Mouse (Mus musculus) ES-E14 (cell line): ENCODE data around the gene Rhou. TPM values are rescaled to one million over a fixed set of nuclear protein-coding genes. Genes with fewer than 3 reads are reported as not detected.
"Not testable (repeated sequence)": the region's sequence is repeated elsewhere in the genome, so short reads cannot be mapped to it uniquely, and the experiment has no call there.

Experiments
- DNase-seq: peaks from one replicate; pipeline ENCODE4 v3.0.0-alpha.2; 2013; ENCODE audit warnings: low read depth, low spot score
- H3K27ac ChIP-seq: 2 replicates; pipeline ENCODE4 v1.5.1; 2012; ENCODE audit warnings: low read depth, mild to moderate bottlenecking, low read length, moderate library complexity, mixed read lengths; ENCODE audit not compliant: poor library complexity, insufficient read depth, severe bottlenecking
- H3K36me3 ChIP-seq: 2 replicates; pipeline ENCODE4 v1.6.1; 2012; ENCODE audit warnings: mild to moderate bottlenecking, low read length, moderate library complexity, mixed read lengths; ENCODE audit not compliant: control insufficient read depth, poor library complexity, insufficient read depth, severe bottlenecking
- H3K4me1 ChIP-seq, 2 experiments: fragments of 150-350 bp in 1 of 2; sonication (generic) in 1 of 2; 2 replicates each; pipeline ENCODE4 v1.6.1; 2012; ENCODE audit warnings: low read length in 2 of 2, mild to moderate bottlenecking in 1 of 2, mixed read lengths in 1 of 2; ENCODE audit not compliant: control insufficient read depth in 2 of 2, insufficient read depth in 2 of 2, poor library complexity in 1 of 2
- H3K4me3 ChIP-seq, 2 experiments: fragments of 150-350 bp in 1 of 2; sonication (generic) in 1 of 2; 2 replicates each; pipeline ENCODE4 v1.5.1; 2012; ENCODE audit warnings: low read length in 2 of 2, low read depth in 1 of 2, mild to moderate bottlenecking in 1 of 2, mixed read lengths in 1 of 2; ENCODE audit not compliant: insufficient read depth in 1 of 2, poor library complexity in 1 of 2, severe bottlenecking in 1 of 2
- H3K9ac ChIP-seq: 2 replicates; pipeline ENCODE4 v1.6.1; 2012; ENCODE audit warnings: low read depth, mild to moderate bottlenecking, low read length, mixed read lengths; ENCODE audit not compliant: poor library complexity, insufficient read depth, severe bottlenecking
- H3K9me3 ChIP-seq: fragments of 150-350 bp; sonication (generic); 2 replicates; pipeline ENCODE4 v1.6.1; 2012; ENCODE audit warnings: low read depth, mild to moderate bottlenecking, low read length; ENCODE audit not compliant: control insufficient read depth, insufficient read depth
- CHD2 ChIP-seq: IDR thresholded peaks from 2 replicates; pipeline ENCODE4 v1.6.1; 2014; ENCODE audit warnings: mild to moderate bottlenecking, low read depth, low read length, inconsistent platforms
- HCFC1 ChIP-seq: IDR thresholded peaks from 2 replicates; pipeline ENCODE4 v1.6.1; 2012; ENCODE audit warnings: low read length, inconsistent platforms, borderline replicate concordance; ENCODE audit not compliant: insufficient read depth
- MAFK ChIP-seq: IDR thresholded peaks from 2 replicates; pipeline ENCODE4 v1.6.1; 2014; ENCODE audit warnings: mild to moderate bottlenecking, low read depth, low read length, inconsistent platforms; ENCODE audit not compliant: insufficient read depth
- ZC3H11A ChIP-seq: IDR thresholded peaks from 2 replicates; pipeline ENCODE4 v1.6.1; 2012; ENCODE audit warnings: low read depth, mild to moderate bottlenecking, inconsistent platforms, low read length, borderline replicate concordance
- ZNF384 ChIP-seq: IDR thresholded peaks from 2 replicates; pipeline ENCODE4 v1.6.1; 2012; ENCODE audit warnings: low read depth, low read length, inconsistent platforms
- in situ Hi-C, 2 experiments: fragments of 600-800 bp; cut with MboI; formaldehyde crosslinking; loops; one replicate each; pipeline ENCODE4 v1.15.1; 2025; ENCODE audit warnings: low sequenced_read_pairs in 2 of 2, inconsistent platforms in 1 of 2; ENCODE audit not compliant: unreplicated experiment in 2 of 2
- total RNA-seq: library from RNA; depleted of rRNA; stranded (reverse); fragments of 300-350 nt; gene quantifications from 2 replicates; pipeline ENCODE4 v1.2.3, GENCODE M21; 2012; rRNA removed

Rhou gene
- 8.8 and 12.7 TPM in 2 replicates for total RNA-seq

DNA sequence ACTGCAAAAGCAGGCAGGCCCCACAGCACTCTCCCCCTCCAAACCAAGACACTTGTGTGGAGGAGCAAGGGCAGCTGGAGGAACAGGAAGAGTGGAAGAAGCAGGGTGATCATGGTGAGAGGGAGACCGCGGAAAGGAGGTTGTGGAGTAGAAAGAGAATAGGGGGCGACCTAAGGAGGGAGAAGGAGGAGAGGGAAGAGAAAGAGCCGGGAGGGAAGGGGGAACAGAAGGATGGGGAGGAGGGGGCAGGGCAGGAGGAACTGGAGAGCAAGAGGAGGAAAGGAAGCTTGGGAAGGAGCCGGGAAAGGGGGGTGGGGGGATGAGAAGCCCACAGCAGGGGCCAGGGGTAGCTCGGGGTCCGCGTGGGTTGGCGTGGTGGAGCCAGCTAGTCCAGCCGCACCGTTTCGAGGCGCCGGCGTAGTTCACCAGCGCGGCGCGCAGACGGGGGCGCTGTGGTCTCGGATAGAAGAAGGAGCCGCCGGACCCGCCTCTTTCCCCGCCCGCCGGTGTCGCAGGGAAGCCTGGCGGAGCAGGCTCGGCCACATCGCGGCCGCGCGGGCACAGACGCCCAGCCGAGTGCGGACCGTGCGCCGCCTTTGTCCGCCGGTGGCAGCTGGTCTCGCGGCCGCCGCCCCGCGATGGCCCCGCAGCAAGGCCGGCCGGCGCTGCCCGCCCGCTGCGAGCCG is at the start of gene Rhou:
Gene Rhou (plus strand): TSS at position 622 of the 686 bp plus-strand sequence.
- no peak for TF ChIP-seq CHD2
- no peak for TF ChIP-seq MAFK
- TF ChIP-seq HCFC1 = no peak
- TF ChIP-seq ZC3H11A = no peak
- TF ChIP-seq ZNF384 = no peak
- H3K9ac ChIP-seq = peak within 1 kb of the TSS; percentile 88
- peaks cover 0 to 2% of the 10 kb centered on the region in 2 experiments; a peak in 1 of 4 replicates for H3K4me1 ChIP-seq
- peaks cover 10% of the 10 kb centered on the region; the same call in 1 of the 2 replicates for H3K36me3 ChIP-seq
- no peak within 1 kb of the TSS for H3K27ac ChIP-seq
- peak; percentile 74 for DNase-seq
- in situ Hi-C loops = loop anchor here in 1 of 2 experiments (10.0 kb wide), 1 partner anchor 111 kb away; no protein-coding TSS in a partner anchor
- H3K4me3 ChIP-seq = peak within 1 kb of the TSS; percentile 74 to 85
- no peaks in the 10 kb centered on the region for H3K9me3 ChIP-seq

- in situ Hi-C loops = not testable (repeated sequence)
Observed at GRCm38 (mm10) chr8:123612652-123613051, 41.1 kb upstream of the Rhou start.

GRCm38 (mm10) chr8:123623523-123623922 is 30.2 kb upstream of the Rhou start:
- H3K4me1 ChIP-seq, H3K36me3 ChIP-seq, H3K9me3 ChIP-seq, H3K9ac ChIP-seq, H3K4me3 ChIP-seq, DNase-seq, H3K27ac ChIP-seq, in situ Hi-C loops: not testable (repeated sequence)

More at GRCm38 (mm10) chr8:123612652-123613051, 41.1 kb upstream of the Rhou start:
- not testable (repeated sequence) for H3K36me3 ChIP-seq, H3K27ac ChIP-seq, H3K9me3 ChIP-seq, DNase-seq, H3K9ac ChIP-seq, H3K4me3 ChIP-seq, H3K4me1 ChIP-seq

DNA sequence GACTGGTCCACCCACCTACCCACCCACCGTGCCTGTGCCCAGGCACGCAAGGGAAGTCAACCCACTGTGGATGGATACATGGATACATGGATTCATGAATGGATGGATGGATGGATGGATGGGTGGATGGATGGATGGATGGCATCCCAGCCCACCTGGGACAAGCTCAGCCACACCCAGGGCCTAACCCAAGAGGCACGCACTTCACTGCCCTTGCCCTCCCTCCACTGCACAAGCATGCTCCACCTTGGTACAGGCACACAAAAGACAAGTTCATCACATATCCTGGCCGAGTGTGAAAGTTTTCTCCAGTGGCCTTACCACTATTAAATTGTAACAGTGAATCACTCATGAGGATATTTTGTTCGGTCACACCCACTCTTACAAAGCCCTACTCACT is 29.5 kb upstream of the Rhou start:
- TF ChIP-seq MAFK = no peak
- TF ChIP-seq ZNF384 = no peak
- no peak for TF ChIP-seq ZC3H11A
- no peak for TF ChIP-seq CHD2
- TF ChIP-seq HCFC1 = no peak
- no peak for DNase-seq
- no peak overlapping the region for H3K27ac ChIP-seq
- in situ Hi-C loops = no loop called here
- H3K9me3 ChIP-seq = no peaks in the 10 kb centered on the region
- peaks cover 0 to 2% of the 10 kb centered on the region in 2 experiments; a peak in 1 of 4 replicates for H3K4me1 ChIP-seq
- no peaks in the 10 kb centered on the region for H3K36me3 ChIP-seq
- no peak overlapping the region for H3K4me3 ChIP-seq
- H3K9ac ChIP-seq = no peak overlapping the region

GRCm38 (mm10) chr8:123624702-123625101 is 29.0 kb upstream of the Rhou start:
- Histone ChIP-seq H3K27ac (no peak overlapping the region), H3K4me3 (no peak overlapping the region), H3K4me1 (peaks cover 0 to 3% of the 10 kb centered on the region in 2 experiments; a peak in 1 of 4 replicates), H3K9me3 (no peaks in the 10 kb centered on the region), H3K36me3 (no peaks in the 10 kb centered on the region), H3K9ac (no peak overlapping the region)
- no peak for DNase-seq
- TF ChIP-seq MAFK = no peak
- TF ChIP-seq CHD2 = no peak
- no peak for TF ChIP-seq ZNF384
- no peak for TF ChIP-seq HCFC1
- TF ChIP-seq ZC3H11A = no peak
- in situ Hi-C loops = no loop called here
